Mouse (Mus musculus): ENCODE measurements around the gene Foxp3. TPM values are rescaled to one million over a fixed set of nuclear protein-coding genes. Genes with fewer than 3 reads are reported as not detected.
A peak's percentile ranks its signal among the peaks of the same experiment; 100 is the strongest.

Gene Foxp3
- polyA plus RNA-seq, 1 experiment from 2014 or later = 0.05 TPM

DNA sequence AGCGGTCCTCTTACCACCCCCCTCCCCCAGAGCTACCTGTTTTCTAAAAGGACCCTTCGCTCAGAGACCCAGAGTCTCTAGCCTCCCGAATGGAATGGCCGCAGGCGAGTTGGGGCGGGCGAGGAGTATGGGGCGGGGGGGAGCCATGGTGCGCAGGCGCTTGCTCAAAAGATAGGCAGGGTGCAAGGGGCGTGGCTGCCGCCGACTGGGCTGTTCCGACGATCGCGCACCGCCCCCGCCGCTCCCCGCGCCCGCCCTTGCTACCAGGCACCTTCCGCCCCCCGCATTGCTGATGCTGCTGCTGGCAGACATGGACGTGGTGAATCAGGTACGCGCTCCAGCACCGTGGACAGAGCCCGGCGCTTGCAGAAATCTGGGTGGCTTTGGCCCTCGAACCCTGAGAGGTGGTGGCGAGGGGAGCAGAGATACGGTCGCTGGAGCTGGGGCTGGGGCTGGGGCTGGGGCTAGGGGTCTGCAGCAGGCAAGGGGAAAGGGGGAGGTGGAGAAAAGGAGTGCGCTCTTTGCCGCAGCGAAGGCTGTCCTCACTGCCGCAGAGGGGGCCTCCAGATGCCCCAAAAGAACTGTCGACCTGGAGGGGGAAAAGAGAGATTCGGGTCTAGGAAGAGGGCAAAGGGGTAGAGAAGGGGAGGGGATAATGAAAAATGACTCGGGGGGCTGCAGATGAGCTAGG is 65.1 kb downstream of the Foxp3 start, which contains the start of gene Syp:
Gene Syp, plus strand, starts transcription at position 71 of the 691 bp plus-strand sequence.
- 15% methylated on average over 30 of the region's 42 CpGs for WGBS
- H3K4me2 ChIP-seq (ENCODE audit: low read depth, severe bottlenecking) = peak within 1 kb of the TSS; percentile 36

GRCm38 (mm10) chrX:7639536-7640325 is 66.3 kb downstream of the Foxp3 start:
- H3K4me2 ChIP-seq (ENCODE audit: low read depth, severe bottlenecking) = no peak overlapping the region

More for the DNA sequence above, 65.1 kb downstream of the Foxp3 start, which contains the start of gene Syp:
- Histone ChIP-seq H3K27ac (replicated peaks; ENCODE audit: low read depth, low read length) (no peak within 1 kb of the TSS), H3K4me1 (ENCODE audit: control insufficient read depth, insufficient read depth, low read length) (no peaks in the 10 kb centered on the region), H3K36me3 (ENCODE audit: control insufficient read depth, insufficient read depth, low read length) (no peaks in the 10 kb centered on the region), H3K27me3 (ENCODE audit: control insufficient read depth, insufficient read depth, low read length) (peaks cover 6% of the 10 kb centered on the region; the same call in 1 of the 2 replicates), H3K9ac (ENCODE audit: low read length) (no peak within 1 kb of the TSS), H3K9me3 (ENCODE audit: control insufficient read depth, low read length) (no peaks in the 10 kb centered on the region), H3K4me3 (ENCODE audit: low read depth, low read length) (peak within 1 kb of the TSS; percentile 20)
- DNase-seq (ENCODE audit: low spot score) (peak; percentile 89), ATAC-seq (ENCODE audit: insufficient number of reproducible peaks, low FRiP score, low TSS enrichment, low read depth) (peak; percentile 75; the same call in 1 of the 2 replicates)

GRCm38 (mm10) chrX:7640785-7641184 is 67.3 kb downstream of the Foxp3 start:
- no peak for ATAC-seq (ENCODE audit: insufficient number of reproducible peaks, low FRiP score, low TSS enrichment, low read depth)
- H3K9me3 ChIP-seq (ENCODE audit: control insufficient read depth, low read length) = no peaks in the 10 kb centered on the region
- WGBS = 27% methylated on average over 12 of the region's 12 CpGs
- H3K36me3 ChIP-seq (ENCODE audit: control insufficient read depth, insufficient read depth, low read length) = no peaks in the 10 kb centered on the region
- no peak overlapping the region for H3K9ac ChIP-seq (ENCODE audit: low read length)
- peaks cover 6% of the 10 kb centered on the region; the same call in 1 of the 2 replicates for H3K27me3 ChIP-seq (ENCODE audit: control insufficient read depth, insufficient read depth, low read length)
- H3K4me3 ChIP-seq (ENCODE audit: low read depth, low read length) = no peak overlapping the region
- H3K27ac ChIP-seq (replicated peaks; ENCODE audit: low read depth, low read length) = no peak overlapping the region
- H3K4me2 ChIP-seq (ENCODE audit: low read depth, severe bottlenecking) = no peak overlapping the region
- H3K4me1 ChIP-seq (ENCODE audit: control insufficient read depth, insufficient read depth, low read length) = no peaks in the 10 kb centered on the region
- DNase-seq (ENCODE audit: low spot score) = no peak

More at GRCm38 (mm10) chrX:7639536-7640325, 66.3 kb downstream of the Foxp3 start:
- Histone ChIP-seq H3K4me1 (ENCODE audit: control insufficient read depth, insufficient read depth, low read length) (no peaks in the 10 kb centered on the region), H3K9ac (ENCODE audit: low read length) (no peak overlapping the region), H3K4me3 (ENCODE audit: low read depth, low read length) (no peak overlapping the region), H3K27me3 (ENCODE audit: control insufficient read depth, insufficient read depth, low read length) (peaks cover 6% of the 10 kb centered on the region; the same call in 1 of the 2 replicates), H3K36me3 (ENCODE audit: control insufficient read depth, insufficient read depth, low read length) (no peaks in the 10 kb centered on the region), H3K9me3 (ENCODE audit: control insufficient read depth, low read length) (no peaks in the 10 kb centered on the region), H3K27ac (replicated peaks; ENCODE audit: low read depth, low read length) (no peak overlapping the region)
- DNase-seq (ENCODE audit: low spot score) = no peak
- 25% methylated on average over 13 of the region's 13 CpGs for WGBS
- ATAC-seq (ENCODE audit: insufficient number of reproducible peaks, low FRiP score, low TSS enrichment, low read depth) = peak; percentile 13; the same call in 1 of the 2 replicates

Other genes starting within 250 kb of the Foxp3 start
- gene Usp27x, start 197.8 kb upstream of the Foxp3 start, polyA plus RNA-seq (2014; fragmentation: Nextera tagmentation; extraction: Ambion mirVana) = 0.48 and 0.54 TPM in 2 replicates
- 0.88 and 1.6 TPM in 2 replicates for gene Ppp1r3f, start 639 bp downstream of the Foxp3 start, polyA plus RNA-seq (2014; fragmentation: Nextera tagmentation; extraction: Ambion mirVana)
- gene Ccdc22, start 31.9 kb downstream of the Foxp3 start, polyA plus RNA-seq (2014; fragmentation: Nextera tagmentation; extraction: Ambion mirVana) = 29.8 and 31.2 TPM in 2 replicates
- not detected in 2 replicates for gene Cacna1f, start 33.4 kb downstream of the Foxp3 start, polyA plus RNA-seq (2014; fragmentation: Nextera tagmentation; extraction: Ambion mirVana)
- 0.56 and 0.61 TPM in 2 replicates for gene Syp, start 64.8 kb downstream of the Foxp3 start, polyA plus RNA-seq (2014; fragmentation: Nextera tagmentation; extraction: Ambion mirVana)
- 5.6 and 6.7 TPM in 2 replicates for gene Prickle3, start 83.6 kb downstream of the Foxp3 start, polyA plus RNA-seq (2014; fragmentation: Nextera tagmentation; extraction: Ambion mirVana)
- 78.1 and 81.0 TPM in 2 replicates for gene Plp2, start 97.7 kb downstream of the Foxp3 start, polyA plus RNA-seq (2014; fragmentation: Nextera tagmentation; extraction: Ambion mirVana)
- 0.21 TPM in 1 of 2 replicates, not detected in the other for gene Magix, start 107.6 kb downstream of the Foxp3 start, polyA plus RNA-seq (2014; fragmentation: Nextera tagmentation; extraction: Ambion mirVana)
- 40.9 and 43.4 TPM in 2 replicates for gene Gpkow, start 123.5 kb downstream of the Foxp3 start, polyA plus RNA-seq (2014; fragmentation: Nextera tagmentation; extraction: Ambion mirVana)
- gene Wdr45, start 140.7 kb downstream of the Foxp3 start, polyA plus RNA-seq (2014; fragmentation: Nextera tagmentation; extraction: Ambion mirVana) = 16.7 and 20.6 TPM in 2 replicates
- gene Gm45208, start 148.6 kb downstream of the Foxp3 start, polyA plus RNA-seq (2014; fragmentation: Nextera tagmentation; extraction: Ambion mirVana) = not detected in 2 replicates
- gene Praf2, start 154.8 kb downstream of the Foxp3 start, polyA plus RNA-seq (2014; fragmentation: Nextera tagmentation; extraction: Ambion mirVana) = 85.7 and 99.5 TPM in 2 replicates
- 21.4 and 22.8 TPM in 2 replicates for gene Ccdc120, start 177.3 kb downstream of the Foxp3 start, polyA plus RNA-seq (2014; fragmentation: Nextera tagmentation; extraction: Ambion mirVana)
- 17.7 and 20.6 TPM in 2 replicates for gene Tfe3, start 188.9 kb downstream of the Foxp3 start, polyA plus RNA-seq (2014; fragmentation: Nextera tagmentation; extraction: Ambion mirVana)
- 34.4 and 41.7 TPM in 2 replicates for gene Gripap1, start 216.1 kb downstream of the Foxp3 start, polyA plus RNA-seq (2014; fragmentation: Nextera tagmentation; extraction: Ambion mirVana)
- 0.97 and 1.5 TPM in 2 replicates for gene Kcnd1, start 248.6 kb downstream of the Foxp3 start, polyA plus RNA-seq (2014; fragmentation: Nextera tagmentation; extraction: Ambion mirVana)